ENCODE assay signal across 8 mouse cellular contexts in genomic region chr17:71225091-71225490, GRCm38 (mm10). TPM values are rescaled to one million over a fixed set of nuclear protein-coding genes. Genes with fewer than 3 reads are reported as not detected.
DNase-seq lines count a peak whose midpoint lies in the region; ATAC-seq and TF ChIP-seq lines count a peak whose summit lies in the region.

No protein-coding gene starts in this region.

- DNase-seq in heart, postnatal 10 days = peak; percentile 53 to 66
- DNase-seq in 416B (ENCODE audit: low read depth) (peak; percentile 36), MEL (ENCODE audit: low read depth, low spot score) (peak; percentile 68)
- peak; percentile 35 for DNase-seq in lung, postnatal 36 days
- DNase-seq in right cerebral cortex, adult 18-20 months = no peak
- DNase-seq in urinary bladder, postnatal 10 days (ENCODE audit: low spot score) = no peak

- no peaks in the 10 kb centered on the region for H3K36me3 ChIP-seq in heart, embryonic 11.5 days (ENCODE audit: control insufficient read depth, insufficient read depth, low read length)
- H3K36me3 ChIP-seq in MEL (ENCODE audit: control insufficient read depth in 1 of 2, insufficient read depth in 2 of 2, low read length in 2 of 2) = peaks cover 0 to 22% of the 10 kb centered on the region in 2 experiments; a peak in 2 of 4 replicates

- H3K9ac ChIP-seq in heart, embryonic 11.5 days (ENCODE audit: low read depth, low read length) = no peak overlapping the region
- H3K9ac ChIP-seq in MEL (ENCODE audit: control insufficient read depth, low read depth, low read length, poor library complexity, severe bottlenecking) = no peak overlapping the region

- WGBS in heart, embryonic 11.5 days (ENCODE audit: insufficient replicate concordance) = 30% methylated on average over 5 of the region's 5 CpGs

- intact Hi-C loops in heart, postnatal 10 days (cut with DNase I) = no loop called here

- H3K9me3 ChIP-seq in heart, embryonic 11.5 days (replicated peaks; ENCODE audit: control insufficient read depth, low read length) = no peaks in the 10 kb centered on the region
- no peaks in the 10 kb centered on the region for H3K9me3 ChIP-seq in MEL (replicated peaks; ENCODE audit: insufficient read depth, low read length)

- H3K27ac ChIP-seq in heart, embryonic 11.5 days (ENCODE audit: low read depth, low read length) = no peak overlapping the region
- H3K27ac ChIP-seq in MEL (ENCODE audit: control insufficient read depth, low read depth, low read length) = no peak overlapping the region

- TF ChIP-seq POLR2A in MEL (IDR thresholded peaks at IDR 0.05; ENCODE audit: control insufficient read depth in 1 of 2, insufficient read depth in 1 of 2, low read depth in 1 of 2, low read length in 2 of 2, poor library complexity in 1 of 2) = no peak

- peak; percentile 48 for TF ChIP-seq RAD21 in MEL (IDR thresholded peaks at IDR 0.05; ENCODE audit: low read depth, low read length)

- no peak overlapping the region for H3K4me3 ChIP-seq in heart, embryonic 11.5 days (ENCODE audit: low read depth, low read length)
- no peak overlapping the region for H3K4me3 ChIP-seq in MEL (ENCODE audit: control insufficient read depth in 1 of 2, insufficient read depth in 1 of 2, low read depth in 2 of 2, low read length in 2 of 2)

- TF ChIP-seq EP300 in MEL (IDR thresholded peaks at IDR 0.05; ENCODE audit: low read depth in 1 of 2, low read length in 2 of 2) = no peak

- peak; percentile 68 to 82 (median 77) for TF ChIP-seq CTCF in MEL (IDR thresholded peaks at IDR 0.05 in 2 of 3, conservative IDR thresholded peaks at IDR 0.05 in 1 of 3; ENCODE audit: control insufficient read depth in 1 of 3, insufficient read depth in 1 of 3, low read depth in 2 of 3, low read length in 3 of 3, poor library complexity in 1 of 3, severe bottlenecking in 1 of 3)

- H3K4me2 ChIP-seq in heart, embryonic 11.5 days = no peak overlapping the region

- no peak for ATAC-seq in heart, embryonic 11.5 days (replicated peaks; ENCODE audit: insufficient number of reproducible peaks, low FRiP score, low TSS enrichment)
- peak; percentile 79 for ATAC-seq in erythroid progenitor cell, adult 5-6 weeks (replicated peaks; ENCODE audit: low FRiP score, poor library complexity, severe bottlenecking)

- peaks cover 30% of the 10 kb centered on the region for H3K4me1 ChIP-seq in heart, embryonic 11.5 days (ENCODE audit: control insufficient read depth, insufficient read depth, low read length)
- no peaks in the 10 kb centered on the region for H3K4me1 ChIP-seq in MEL (ENCODE audit: control insufficient read depth in 1 of 2, insufficient read depth in 2 of 2, low read length in 2 of 2)

- H3K79me2 ChIP-seq in MEL (ENCODE audit: control insufficient read depth, insufficient read depth, low read length, poor library complexity) = no peaks in the 10 kb centered on the region

- no peaks in the 10 kb centered on the region for H3K27me3 ChIP-seq in heart, embryonic 11.5 days (ENCODE audit: control insufficient read depth, insufficient read depth, low read length)
- no peaks in the 10 kb centered on the region for H3K27me3 ChIP-seq in MEL (ENCODE audit: control insufficient read depth in 1 of 2, insufficient read depth in 2 of 2, low read length in 2 of 2)

TF ChIP-seq in MEL, 35 proteins besides CTCF, POLR2A, EP300 and RAD21:
- TF ChIP-seq RCOR1 (IDR thresholded peaks at IDR 0.05; ENCODE audit: low read depth, low read length) = no peak
- TF ChIP-seq ZC3H11A (IDR thresholded peaks at IDR 0.05; ENCODE audit: low read depth, low read length) = no peak
- no peak for TF ChIP-seq SIN3A (IDR thresholded peaks at IDR 0.05; ENCODE audit: low read length)
- peak; percentile 66 for TF ChIP-seq SMC3 (IDR thresholded peaks at IDR 0.05; ENCODE audit: low read depth, low read length)

RNA-seq across cellular contexts. Expression of gene Lpin2, which starts 42.7 kb away (rescaled TPM):
- 10 to 100 TPM; 11.9 to 14.4 TPM for total RNA-seq in heart, postnatal 10 days (2021)
- 21.9 and 22.5 TPM in 2 replicates for polyA plus RNA-seq in heart, embryonic 11.5 days (2014; fragmentation: Nextera tagmentation; extraction: Ambion mirVana)
- 22.4 and 24.4 TPM in 2 replicates for total RNA-seq in MEL (2012; rRNA removed)
- 10 to 100 TPM in 1 of 2 experiments, not detected in 1; 32.1 TPM for polyA plus RNA-seq in MEL (2012; ENCODE audit: insufficient read depth in 1 of 2, insufficient read length in 2 of 2, low read depth in 1 of 2, low replicate concordance in 2 of 2, missing spikeins in 1 of 2)
- total RNA-seq in erythroid progenitor cell, adult 5-6 weeks (2015; ENCODE audit: low replicate concordance) = 68.8 and 90.1 TPM in 2 replicates
- 101 and 122 TPM in 2 replicates for total RNA-seq in erythroid progenitor cell, adult 5-6 weeks (2017; ENCODE audit: low replicate concordance)

Comparison
In these comparisons a context has a peak if more than half of its experiments do, and no peak if none do; other contexts are left out.
1. DNase-seq: peak in heart, postnatal 10 days (2 of 2), 416B (single experiment), MEL (single experiment) and lung, postnatal 36 days (single experiment); none in right cerebral cortex, adult 18-20 months (single experiment) and urinary bladder, postnatal 10 days (single experiment).